Mouse (Mus musculus) spleen, adult 2 months (tissue): ENCODE measurements at regions not wholly inside any gene's neighbourhood (a gene's known extent, or its start where the extent isn't known, plus 50 kb on each side); places are given as distances from the start of the nearest gene placed in this dataset.

ENCODE experiments used
- DNase-seq, 2 experiments: peaks; one replicate each; pipeline versions ENCODE4 v3.0.0 to v3.0.0-alpha.2; 2012 to 2021; ENCODE audit warnings: low spot score in 2 of 2, low read depth in 1 of 2
- H3K27ac ChIP-seq: fragments of 200-500 bp; 2 replicates; pipeline ENCODE4 v1.5.1; 2012; ENCODE audit warnings: low read length, inconsistent platforms; ENCODE audit not compliant: insufficient read depth
- H3K27me3 ChIP-seq: fragments of 200-500 bp; 2 replicates; pipeline ENCODE4 v1.6.1; 2012; ENCODE audit warnings: mild to moderate bottlenecking, moderate library complexity, low read length, inconsistent platforms; ENCODE audit not compliant: control insufficient read depth, insufficient read depth
- H3K36me3 ChIP-seq: fragments of 200-500 bp; 2 replicates; pipeline ENCODE4 v1.6.1; 2012; ENCODE audit warnings: mild to moderate bottlenecking, low read length, inconsistent platforms; ENCODE audit not compliant: control insufficient read depth, insufficient read depth
- H3K4me1 ChIP-seq: fragments of 200-500 bp; 2 replicates; pipeline ENCODE4 v1.6.1; 2011; ENCODE audit warnings: inconsistent platforms; ENCODE audit not compliant: control insufficient read depth, insufficient read depth, insufficient read length
- H3K4me3 ChIP-seq: fragments of 200-500 bp; 2 replicates; pipeline ENCODE4 v1.5.1; 2011; ENCODE audit warnings: mild to moderate bottlenecking, inconsistent platforms; ENCODE audit not compliant: insufficient read depth, insufficient read length; ENCODE audit errors: extremely low read depth
- CTCF ChIP-seq: fragments of 200-500 bp; IDR thresholded peaks from 2 replicates; pipeline ENCODE4 v1.5.1; 2011; ENCODE audit warnings: mild to moderate bottlenecking, inconsistent platforms; ENCODE audit not compliant: insufficient read depth, insufficient read length, insufficient replicate concordance; ENCODE audit errors: extremely low read depth
- POLR2A ChIP-seq: fragments of 200-500 bp; IDR thresholded peaks from 2 replicates; pipeline ENCODE4 v1.6.1; 2011; ENCODE audit warnings: low read depth, low read length, inconsistent platforms
- WGBS: fragments of 180-500 bp; shearing (Covaris S2); methylation state at CpG from one replicate; pipeline ENCODE4 v1.1.7; 2018; 5-methylcytosine and 5-hydroxymethylcytosine counted together

DNA sequence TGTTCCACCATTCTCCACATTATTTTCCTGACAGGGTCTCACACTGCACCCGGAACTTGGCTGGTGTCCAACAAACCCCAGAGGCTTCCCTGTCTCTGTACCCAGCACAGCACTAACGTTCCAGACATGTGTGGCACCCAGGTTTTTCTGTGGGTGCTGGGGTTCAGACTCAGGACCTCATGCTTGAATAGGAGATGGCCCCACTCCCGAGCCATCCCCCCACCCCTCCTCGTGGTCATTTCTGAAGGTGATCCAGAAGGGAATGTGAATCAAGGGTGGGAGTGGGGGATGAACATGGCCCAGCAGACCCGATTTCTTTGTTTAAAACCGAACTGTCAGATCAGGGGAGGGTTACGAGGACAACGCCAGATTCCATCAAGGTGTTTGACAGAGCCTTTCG, 245.6 kb downstream of the Tbc1d1 start:
- no peak for DNase-seq
- H3K36me3 ChIP-seq: no peaks in the 10 kb centered on the region
- no peaks in the 10 kb centered on the region for H3K27me3 ChIP-seq
- no peak overlapping the region for H3K4me3 ChIP-seq
- no peaks in the 10 kb centered on the region for H3K4me1 ChIP-seq
- 92% methylated on average over 9 of the region's 9 CpGs for WGBS
- no peak overlapping the region for H3K27ac ChIP-seq
- TF ChIP-seq CTCF: no peak
- TF ChIP-seq POLR2A: no peak

DNA sequence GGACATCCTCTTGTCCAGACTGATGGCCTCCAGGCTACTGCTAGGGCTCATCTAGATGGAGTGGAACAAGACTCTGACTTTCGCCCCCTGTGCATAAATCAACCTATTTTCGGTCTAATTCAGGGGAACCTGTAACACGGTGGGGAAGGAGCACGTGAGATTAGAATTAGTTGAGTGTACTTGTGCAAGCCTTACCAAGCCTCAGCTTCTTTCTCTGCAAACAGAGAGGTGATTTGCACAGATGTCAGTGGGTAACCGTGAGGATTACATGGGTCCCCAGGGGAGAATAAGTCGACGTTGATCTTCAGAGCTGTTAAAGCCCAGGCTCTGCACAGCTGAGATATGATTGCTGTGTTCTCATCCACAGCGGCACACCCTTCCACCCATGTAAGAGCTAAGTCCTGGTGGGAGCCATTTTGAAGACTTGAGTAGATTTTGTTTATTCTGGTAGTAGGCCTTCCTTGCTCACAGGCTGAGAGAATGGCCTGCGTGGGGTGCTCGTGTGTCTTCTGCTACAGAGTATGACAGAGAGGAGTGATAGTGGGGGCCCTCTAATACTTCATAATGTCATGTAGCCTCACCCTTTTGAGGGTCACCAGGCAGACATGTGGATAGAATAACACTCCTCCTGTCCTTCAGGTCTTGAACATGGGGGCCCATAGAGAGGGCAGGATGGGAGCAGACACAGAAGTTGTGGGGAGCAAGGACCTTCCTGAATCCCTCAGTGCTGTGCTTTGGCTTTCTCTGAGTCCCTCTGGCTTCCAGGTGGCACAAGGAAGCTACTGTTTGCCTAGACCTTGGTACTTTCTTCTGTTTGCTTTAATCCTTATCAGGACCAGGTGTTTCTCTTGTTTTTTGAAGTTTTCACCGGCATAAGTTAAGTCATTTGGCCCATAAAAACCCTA, 247.2 kb downstream of the Tbc1d1 start:
- Histone ChIP-seq H3K4me1 (no peaks in the 10 kb centered on the region), H3K27ac (no peak overlapping the region), H3K36me3 (no peaks in the 10 kb centered on the region), H3K27me3 (no peaks in the 10 kb centered on the region), H3K4me3 (no peak overlapping the region)
- WGBS: 76% methylated on average over 11 of the region's 11 CpGs
- no peak for DNase-seq
- TF ChIP-seq POLR2A: no peak
- TF ChIP-seq CTCF: no peak

DNA sequence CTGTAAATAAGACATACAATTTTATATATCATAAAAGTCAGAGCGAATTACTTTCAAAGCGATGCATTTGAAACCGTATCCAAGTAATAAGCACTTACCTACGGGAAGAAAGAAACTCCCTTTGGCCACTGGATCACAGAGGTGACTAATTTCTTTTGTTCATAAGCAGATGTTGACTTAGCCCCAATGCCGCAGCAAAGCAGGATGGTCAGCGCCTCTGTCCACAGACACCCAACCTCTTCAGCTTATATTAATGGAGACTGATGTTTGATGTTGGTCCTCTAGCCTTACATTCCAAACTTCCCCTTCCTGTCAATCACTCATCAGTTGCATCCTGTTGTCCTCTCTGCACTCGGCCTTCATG, 247.9 kb downstream of the Tbc1d1 start:
- H3K4me3 ChIP-seq: no peak overlapping the region
- TF ChIP-seq CTCF (no peak), POLR2A (no peak)
- H3K27me3 ChIP-seq: no peaks in the 10 kb centered on the region
- WGBS: 91% methylated on average over 7 of the region's 7 CpGs
- no peaks in the 10 kb centered on the region for H3K36me3 ChIP-seq
- DNase-seq: no peak
- H3K27ac ChIP-seq: no peak overlapping the region
- no peaks in the 10 kb centered on the region for H3K4me1 ChIP-seq

DNA sequence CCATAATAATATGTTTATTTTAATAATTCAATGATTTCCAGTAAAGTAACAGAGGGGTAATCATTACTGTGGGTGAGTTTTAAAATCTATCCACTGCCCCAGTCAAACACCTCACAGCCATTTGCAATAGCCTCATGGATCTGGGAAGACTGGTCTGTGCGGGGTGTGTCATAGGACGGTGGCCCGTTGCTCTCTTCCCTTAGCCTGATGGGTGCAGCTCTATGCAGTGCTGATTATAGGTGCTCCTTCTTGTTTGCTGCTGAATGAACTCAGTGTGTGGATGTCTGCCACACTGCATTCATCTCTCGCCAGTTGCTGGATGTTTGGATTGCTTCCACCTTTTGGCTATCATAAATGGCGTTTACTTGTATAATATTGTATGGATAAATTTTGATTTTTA, 248.4 kb downstream of the Tbc1d1 start:
- no peaks in the 10 kb centered on the region for H3K27me3 ChIP-seq
- 96% methylated on average over 5 of the region's 5 CpGs for whole genome bisulfite sequencing
- no peak for TF ChIP-seq POLR2A
- no peak for TF ChIP-seq CTCF

DNA sequence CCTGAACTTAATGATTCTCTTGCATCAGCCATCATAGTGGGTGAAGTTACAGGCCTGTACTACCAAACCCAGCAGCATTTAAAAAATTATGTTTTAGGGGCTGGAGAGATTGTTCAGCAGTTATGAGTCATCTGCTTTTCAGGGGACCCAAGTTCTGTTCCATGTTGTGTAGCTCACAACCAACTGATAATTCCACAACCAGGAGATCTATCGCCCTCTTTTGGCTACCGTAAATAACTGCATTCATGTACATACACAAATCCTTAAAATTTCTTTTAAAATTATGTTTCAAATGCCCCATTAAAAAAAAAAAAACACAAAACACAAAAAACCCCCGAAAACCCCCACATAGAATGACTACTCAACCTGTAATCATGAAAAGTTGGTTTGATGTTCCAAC, 252.8 kb downstream of the Tbc1d1 start:
- 91% methylated on average over 3 of the region's 3 CpGs for WGBS
- no peak for DNase-seq
- H3K4me1 ChIP-seq: peaks cover 21% of the 10 kb centered on the region; the same call in 1 of the 2 replicates
- H3K36me3 ChIP-seq: no peaks in the 10 kb centered on the region
- H3K27ac ChIP-seq: no peak overlapping the region
- no peak overlapping the region for H3K4me3 ChIP-seq
- no peaks in the 10 kb centered on the region for H3K27me3 ChIP-seq
- TF ChIP-seq CTCF: no peak
- TF ChIP-seq POLR2A: no peak

More for the DNA sequence above, 248.4 kb downstream of the Tbc1d1 start:
- Histone ChIP-seq H3K27ac (no peak overlapping the region), H3K4me1 (no peaks in the 10 kb centered on the region), H3K4me3 (no peak overlapping the region), H3K36me3 (no peaks in the 10 kb centered on the region)
- DNase-seq: no peak

DNA sequence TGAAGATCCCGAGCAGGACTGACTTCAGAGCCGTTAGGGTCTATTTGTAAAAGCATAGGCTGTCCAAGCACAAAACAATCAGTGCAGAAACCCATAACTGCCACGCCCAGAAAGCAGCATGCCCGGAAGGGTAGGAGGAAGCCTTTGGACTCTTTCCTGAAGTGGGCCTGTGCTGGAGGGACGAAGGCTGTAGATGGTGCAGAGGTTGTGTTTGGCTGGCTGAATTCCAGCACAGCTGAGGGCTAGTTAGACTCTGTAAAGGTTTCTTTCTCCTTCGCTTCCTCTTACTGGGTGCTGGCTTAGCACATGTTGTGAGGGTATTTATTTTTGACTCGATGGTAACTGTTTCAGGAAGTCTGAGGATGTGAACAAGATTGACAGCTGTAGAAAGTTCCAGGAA, 254.5 kb downstream of the Tbc1d1 start:
- peak overlapping the region; percentile 52 for H3K27ac ChIP-seq
- no peaks in the 10 kb centered on the region for H3K36me3 ChIP-seq
- TF ChIP-seq POLR2A (no peak), CTCF (no peak)
- peak in 1 of 2 experiments; percentile 18 for DNase-seq
- H3K27me3 ChIP-seq: no peaks in the 10 kb centered on the region
- H3K4me3 ChIP-seq: no peak overlapping the region
- H3K4me1 ChIP-seq: peaks cover 21% of the 10 kb centered on the region; the same call in 1 of the 2 replicates
- WGBS: 15% methylated on average over 7 of the region's 7 CpGs

DNA sequence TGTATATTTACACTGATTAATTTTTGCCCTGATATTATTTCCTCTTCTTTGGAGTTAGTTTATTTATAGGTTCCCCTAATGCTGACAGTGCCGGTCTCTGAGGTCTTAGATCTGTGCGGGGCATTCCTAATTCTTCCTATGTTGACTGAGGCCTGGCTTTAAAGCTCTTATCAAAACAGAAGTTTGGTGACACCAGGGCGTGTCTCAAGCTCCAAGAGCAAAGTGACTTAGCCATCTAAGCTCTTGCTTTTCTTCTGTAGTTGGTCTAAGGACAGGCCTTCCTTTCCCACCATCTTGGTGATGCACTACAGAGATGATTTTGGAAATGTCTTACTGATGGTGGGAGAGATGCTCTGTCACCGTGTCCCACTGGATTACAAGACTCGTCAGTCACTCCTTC, 258.4 kb downstream of the Tbc1d1 start:
- no peak for DNase-seq
- Histone ChIP-seq H3K27me3 (no peaks in the 10 kb centered on the region), H3K4me1 (peaks cover 21% of the 10 kb centered on the region; the same call in 1 of the 2 replicates), H3K36me3 (no peaks in the 10 kb centered on the region), H3K27ac (no peak overlapping the region), H3K4me3 (no peak overlapping the region)
- TF ChIP-seq POLR2A (no peak), CTCF (no peak)
- 84% methylated on average over 5 of the region's 5 CpGs for WGBS
